10 mouse cellular contexts compared by ENCODE assay signal in the genomic region with DNA sequence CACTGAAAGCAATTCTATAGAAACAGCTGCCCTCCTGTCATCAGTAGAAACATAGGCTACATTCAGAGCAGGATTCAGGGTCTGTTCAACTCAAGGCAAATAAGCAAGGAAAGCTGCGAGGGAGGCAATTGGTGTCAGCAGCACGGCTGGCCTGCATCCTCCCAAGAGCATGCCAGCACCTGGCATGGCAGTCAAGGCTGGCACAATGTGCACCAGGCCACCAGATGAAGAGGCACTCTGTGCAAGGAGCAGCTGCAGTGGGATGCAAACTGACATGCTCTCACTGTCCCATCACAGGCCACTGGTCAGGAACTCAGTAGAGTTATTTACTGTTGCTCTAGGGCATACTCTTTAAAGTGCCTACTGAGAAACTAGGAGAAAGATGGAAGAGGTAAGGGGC. TPM values are rescaled to one million over a fixed set of nuclear protein-coding genes. Genes with fewer than 3 reads are reported as not detected.
DNase-seq lines count a peak whose midpoint lies in the region; ATAC-seq and TF ChIP-seq lines count a peak whose summit lies in the region.
"Had no signal": no experiment of that assay in that cellular context is flagged by ENCODE, and none has a peak within 500 bp of the region (broad histone marks: within the 10 kb centered on the region; RNA-seq: fewer than 3 reads in every experiment).

No protein-coding gene starts in this region.

- 72% methylated on average over 2 of the region's 2 CpGs for WGBS in forebrain, embryonic 14.5 days
- WGBS in forebrain, embryonic 10.5 days = 92% methylated on average over 2 of the region's 2 CpGs
- WGBS in midbrain, postnatal 0 days = 67% methylated on average over 2 of the region's 2 CpGs
- WGBS in midbrain, embryonic 10.5 days = 97% methylated on average over 2 of the region's 2 CpGs
- 31% methylated on average over 2 of the region's 2 CpGs for WGBS in forebrain, postnatal 0 days

- H3K27me3 ChIP-seq in forebrain, embryonic 14.5 days (replicated peaks; ENCODE audit: control insufficient read depth, insufficient read depth, low read length) = no peaks in the 10 kb centered on the region
- H3K27me3 ChIP-seq in forebrain, embryonic 10.5 days (ENCODE audit: poor library complexity, severe bottlenecking) = no peaks in the 10 kb centered on the region
- H3K27me3 ChIP-seq in midbrain, postnatal 0 days (ENCODE audit: insufficient read depth, low read length) = no peaks in the 10 kb centered on the region
- no peaks in the 10 kb centered on the region for H3K27me3 ChIP-seq in midbrain, embryonic 10.5 days (ENCODE audit: low read depth, poor library complexity, severe bottlenecking)
- no peaks in the 10 kb centered on the region for H3K27me3 ChIP-seq in forebrain, postnatal 0 days (ENCODE audit: insufficient read depth, low read length)

- intact Hi-C loops in left cerebral cortex, postnatal 10 days (cut with DNase I) = no loop called here

- TF ChIP-seq CTCF in midbrain, postnatal 0 days (IDR thresholded peaks at IDR 0.05) = no peak
- TF ChIP-seq CTCF in forebrain, postnatal 0 days (IDR thresholded peaks at IDR 0.05; ENCODE audit: low read depth) = no peak

- H3K9me3 ChIP-seq in forebrain, embryonic 14.5 days (replicated peaks; ENCODE audit: control insufficient read depth, low read length) = no peaks in the 10 kb centered on the region
- H3K9me3 ChIP-seq in forebrain, embryonic 10.5 days = no peaks in the 10 kb centered on the region
- no peaks in the 10 kb centered on the region for H3K9me3 ChIP-seq in midbrain, postnatal 0 days (ENCODE audit: low read length)
- H3K9me3 ChIP-seq in midbrain, embryonic 10.5 days (replicated peaks) = no peaks in the 10 kb centered on the region
- no peaks in the 10 kb centered on the region for H3K9me3 ChIP-seq in forebrain, postnatal 0 days (ENCODE audit: low read length)

- H3K9ac ChIP-seq in forebrain, embryonic 14.5 days (ENCODE audit: low read length) = no peak overlapping the region
- H3K9ac ChIP-seq in midbrain, postnatal 0 days (replicated peaks; ENCODE audit: low read length, poor library complexity, severe bottlenecking) = no peak overlapping the region
- H3K9ac ChIP-seq in forebrain, postnatal 0 days = no peak overlapping the region

- H3K36me3 ChIP-seq in forebrain, embryonic 14.5 days (ENCODE audit: control insufficient read depth, insufficient read depth, low read length) = no peaks in the 10 kb centered on the region
- H3K36me3 ChIP-seq in forebrain, embryonic 10.5 days (replicated peaks) = peaks cover 23% of the 10 kb centered on the region
- no peaks in the 10 kb centered on the region for H3K36me3 ChIP-seq in midbrain, postnatal 0 days (ENCODE audit: insufficient read depth, low read length)
- peaks cover 27% of the 10 kb centered on the region for H3K36me3 ChIP-seq in midbrain, embryonic 10.5 days
- no peaks in the 10 kb centered on the region for H3K36me3 ChIP-seq in forebrain, postnatal 0 days (ENCODE audit: insufficient read depth)

- H3K27ac ChIP-seq in forebrain, embryonic 14.5 days (ENCODE audit: low read depth, low read length) = no peak overlapping the region
- no peak overlapping the region for H3K27ac ChIP-seq in forebrain, embryonic 10.5 days
- no peak overlapping the region for H3K27ac ChIP-seq in midbrain, postnatal 0 days (ENCODE audit: low read depth, low read length)
- H3K27ac ChIP-seq in midbrain, embryonic 10.5 days (replicated peaks) = no peak overlapping the region
- H3K27ac ChIP-seq in forebrain, postnatal 0 days (ENCODE audit: low read depth, low read length) = no peak overlapping the region

- H3K4me1 ChIP-seq in forebrain, embryonic 14.5 days (ENCODE audit: control insufficient read depth, insufficient read depth, low read length) = no peaks in the 10 kb centered on the region; the same call in 1 of the 2 replicates
- H3K4me1 ChIP-seq in forebrain, embryonic 10.5 days = peaks cover 30% of the 10 kb centered on the region
- no peaks in the 10 kb centered on the region for H3K4me1 ChIP-seq in midbrain, postnatal 0 days (ENCODE audit: insufficient read depth, low read length)
- H3K4me1 ChIP-seq in midbrain, embryonic 10.5 days = peaks cover 31% of the 10 kb centered on the region
- H3K4me1 ChIP-seq in forebrain, postnatal 0 days (ENCODE audit: insufficient read depth) = no peaks in the 10 kb centered on the region

- no peak overlapping the region for H3K4me2 ChIP-seq in forebrain, embryonic 14.5 days (ENCODE audit: low read length)
- no peak overlapping the region for H3K4me2 ChIP-seq in midbrain, postnatal 0 days (ENCODE audit: low read depth, low read length, poor library complexity, severe bottlenecking)
- H3K4me2 ChIP-seq in forebrain, postnatal 0 days (ENCODE audit: low read depth) = no peak overlapping the region

- peak; percentile 20 for DNase-seq in forebrain, embryonic 14.5 days (ENCODE audit: low spot score)
- DNase-seq in forebrain, embryonic 10.5 days (ENCODE audit: extremely low spot score, low spot score) = no peak
- peak; percentile 70 for DNase-seq in midbrain, postnatal 0 days (ENCODE audit: low spot score)
- DNase-seq in midbrain, embryonic 10.5 days (ENCODE audit: low spot score) = no peak
- peak; percentile 31 for DNase-seq in forebrain, postnatal 0 days
- peak; percentile 21 to 39 for DNase-seq in left cerebral cortex, postnatal 10 days (ENCODE audit: extremely low spot score in 1 of 2, low spot score in 2 of 2)
- no peak for DNase-seq in thymus, postnatal 0 days (ENCODE audit: low spot score)
- DNase-seq in urinary bladder, adult 18-20 months (ENCODE audit: low spot score in 2 of 2) = no peak
- DNase-seq: thymus, postnatal 25 days had no signal

- ATAC-seq in forebrain, embryonic 14.5 days = no peak
- no peak for ATAC-seq in midbrain, postnatal 0 days (ENCODE audit: low FRiP score)
- ATAC-seq in forebrain, postnatal 0 days = peak; percentile 65
- ATAC-seq: inflammation-experienced regulatory T-cells, adult 6 months had no signal

- H3K4me3 ChIP-seq in forebrain, embryonic 14.5 days (ENCODE audit: low read depth, low read length) = no peak overlapping the region
- H3K4me3 ChIP-seq in forebrain, embryonic 10.5 days = no peak overlapping the region
- H3K4me3 ChIP-seq in midbrain, postnatal 0 days (ENCODE audit: low read depth, low read length) = no peak overlapping the region
- no peak overlapping the region for H3K4me3 ChIP-seq in midbrain, embryonic 10.5 days
- H3K4me3 ChIP-seq in forebrain, postnatal 0 days (ENCODE audit: low read depth, low read length) = no peak overlapping the region

RNA-seq across cellular contexts. Expression of a gene that starts 34.8 kb away (rescaled TPM):
- 1.2 and 1.6 TPM in 2 replicates for polyA plus RNA-seq in forebrain, embryonic 14.5 days (2014; fragmentation: Nextera tagmentation; extraction: Ambion mirVana)
- polyA plus RNA-seq in forebrain, embryonic 10.5 days (2016; fragmentation: Nextera tagmentation; extraction: Ambion mirVana) = 0.98 and 1.4 TPM in 2 replicates
- total RNA-seq in midbrain, postnatal 0 days (2014; rRNA removed) = 1.8 and 3.1 TPM in 2 replicates
- 1.4 and 2.2 TPM in 2 replicates for polyA plus RNA-seq in midbrain, postnatal 0 days (2015; fragmentation: Nextera tagmentation; extraction: Ambion mirVana)
- polyA plus RNA-seq in midbrain, embryonic 10.5 days (2016; fragmentation: Nextera tagmentation; extraction: Ambion mirVana) = 1.1 and 1.8 TPM in 2 replicates
- 1.5 and 1.8 TPM in 2 replicates for total RNA-seq in forebrain, postnatal 0 days (2014; rRNA removed)
- 1.9 and 2.0 TPM in 2 replicates for polyA plus RNA-seq in forebrain, postnatal 0 days (2015; fragmentation: Nextera tagmentation; extraction: Ambion mirVana)
- total RNA-seq in left cerebral cortex, postnatal 10 days (2021) = 1 to 10 TPM; 2.1 to 2.9 TPM
- polyA plus RNA-seq in thymus, postnatal 0 days (2015; fragmentation: Nextera tagmentation; extraction: Ambion mirVana) = 2.0 and 2.5 TPM in 2 replicates

RNA-seq across cellular contexts. Expression of a gene that starts 35.6 kb away (rescaled TPM):
- 16.0 and 19.1 TPM in 2 replicates for polyA plus RNA-seq in forebrain, embryonic 14.5 days (2014; fragmentation: Nextera tagmentation; extraction: Ambion mirVana)
- 26.4 and 29.0 TPM in 2 replicates for polyA plus RNA-seq in forebrain, embryonic 10.5 days (2016; fragmentation: Nextera tagmentation; extraction: Ambion mirVana)
- total RNA-seq in midbrain, postnatal 0 days (2014; rRNA removed) = 64.7 and 71.0 TPM in 2 replicates
- polyA plus RNA-seq in midbrain, postnatal 0 days (2015; fragmentation: Nextera tagmentation; extraction: Ambion mirVana) = 22.0 and 24.3 TPM in 2 replicates
- polyA plus RNA-seq in midbrain, embryonic 10.5 days (2016; fragmentation: Nextera tagmentation; extraction: Ambion mirVana) = 25.9 and 29.7 TPM in 2 replicates
- total RNA-seq in forebrain, postnatal 0 days (2014; rRNA removed) = 22.8 and 28.6 TPM in 2 replicates
- 7.2 and 17.8 TPM in 2 replicates for polyA plus RNA-seq in forebrain, postnatal 0 days (2015; fragmentation: Nextera tagmentation; extraction: Ambion mirVana)
- 10 to 100 TPM; 44.6 to 45.9 TPM for total RNA-seq in left cerebral cortex, postnatal 10 days (2021)
- 3.1 and 7.1 TPM in 2 replicates for polyA plus RNA-seq in thymus, postnatal 0 days (2015; fragmentation: Nextera tagmentation; extraction: Ambion mirVana)

Comparison
In these comparisons a context has a peak if more than half of its experiments do, and no peak if none do; other contexts are left out.
1. DNase-seq: peak in forebrain, embryonic 14.5 days (single experiment), midbrain, postnatal 0 days (single experiment), forebrain, postnatal 0 days (single experiment) and left cerebral cortex, postnatal 10 days (2 of 2); none in forebrain, embryonic 10.5 days (single experiment), midbrain, embryonic 10.5 days (single experiment), thymus, postnatal 0 days (single experiment) and urinary bladder, adult 18-20 months (0 of 2).